Mouse (Mus musculus): ENCODE results near the gene C1d. TPM values are rescaled to one million over a fixed set of nuclear protein-coding genes. Genes with fewer than 3 reads are reported as not detected.
"Not testable (repeated sequence)": the region's sequence is repeated elsewhere in the genome, so short reads cannot be mapped to it uniquely, and the experiment has no call there.

Gene C1d
- polyA plus RNA-seq (2021), result 88.5 TPM

DNA sequence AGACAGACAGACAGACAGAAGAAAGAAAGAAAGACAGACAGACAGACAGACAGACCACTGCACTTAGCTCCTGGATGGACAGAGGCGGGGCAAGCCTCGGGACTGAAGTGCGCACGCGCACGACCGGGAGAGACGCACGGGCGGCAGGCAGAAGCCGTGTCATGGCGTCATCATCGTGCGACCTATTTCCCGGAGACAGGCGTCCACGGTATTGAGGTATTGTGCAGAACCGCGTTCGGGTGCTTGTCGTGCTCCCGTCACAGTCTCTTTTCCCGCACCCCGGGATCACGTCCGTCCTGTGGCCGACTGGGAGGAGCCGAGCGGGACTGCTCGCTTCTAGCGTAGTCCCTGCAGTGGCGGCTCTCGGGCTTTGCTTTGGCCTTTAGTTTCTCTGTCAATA lies at the start of gene C1d:
Gene C1d (plus strand): TSS at position 137 of the 400 bp plus-strand sequence.
- H3K27me3 ChIP-seq, result no peaks in the 10 kb centered on the region
- TF ChIP-seq CTCF (IDR thresholded peaks at IDR 0.05), result no peak
- in situ Hi-C loops (cut with MboI; ENCODE audit: low pct_unique_long_range_greater_than_20kb), result no loop called here
- ATAC-seq (peak; percentile 87), DNase-seq (ENCODE audit: low read depth, low spot score) (peak; percentile 68)
- ChIA-PET CTCF (no interaction called here), POLR2A (no interaction called here)

DNA sequence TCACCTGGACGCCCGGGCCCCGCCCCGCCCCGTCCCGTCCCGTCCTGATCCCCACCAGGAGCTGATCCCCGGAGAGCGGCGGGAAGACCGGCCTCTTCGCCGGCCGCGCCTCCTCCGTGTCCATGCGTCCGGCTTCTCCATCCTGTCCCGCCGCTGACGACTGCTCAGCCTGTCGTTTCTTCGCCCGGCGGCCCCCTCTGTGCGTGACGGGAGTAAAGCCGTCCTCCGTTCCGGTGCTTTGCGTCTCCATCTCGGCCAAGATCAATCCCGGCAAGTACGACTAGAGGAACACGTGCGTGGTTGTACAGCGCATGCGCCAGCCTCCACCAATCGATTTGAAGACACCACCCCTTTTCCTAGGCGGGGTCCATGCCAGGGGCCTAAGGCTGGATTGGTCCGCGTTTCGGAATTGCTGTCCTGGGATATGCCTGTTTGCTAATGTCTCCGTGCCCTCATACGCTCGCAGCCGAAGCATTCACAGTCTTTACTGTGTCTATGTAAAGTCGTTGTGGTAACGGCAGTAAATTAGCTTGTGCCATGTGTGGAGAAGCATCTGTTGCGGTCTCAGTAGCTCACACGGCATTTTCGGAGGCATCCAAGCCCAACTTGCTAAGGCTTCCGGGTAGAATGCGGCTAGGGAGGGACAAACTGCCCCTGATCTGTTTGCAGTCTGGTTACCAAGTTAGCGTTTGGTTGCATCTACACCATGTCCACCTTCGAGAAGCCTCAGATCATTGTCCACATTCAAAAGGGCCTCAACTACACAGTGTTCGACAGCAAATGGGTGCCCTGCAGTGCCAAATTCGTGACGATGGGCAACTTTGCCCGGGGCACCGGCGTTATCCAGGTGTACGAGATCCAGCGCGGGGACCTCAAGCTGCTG lies 45.9 kb upstream of the C1d start, which contains the start of gene Pno1:
Gene Pno1 (minus strand): TSS at position 311 of the 883 bp plus-strand sequence.
- DNase-seq (ENCODE audit: low read depth, low spot score) (peak; percentile 89), ATAC-seq (peak; percentile 96)
- H3K27me3 ChIP-seq, result no peaks in the 10 kb centered on the region
- TF ChIP-seq CTCF (IDR thresholded peaks at IDR 0.05), result no peak
- CTCF ChIA-PET, result interaction anchor here (1.0 kb wide), 1 partner anchor 11 kb away, joined by 3 read pairs; no protein-coding TSS in a partner anchor
- POLR2A ChIA-PET, result no interaction called here
- in situ Hi-C loops (cut with MboI; ENCODE audit: low pct_unique_long_range_greater_than_20kb), result loop anchor here (25.0 kb wide), 1 partner anchor 699 kb away; the partner anchor contains the start of gene Sec61g

DNA sequence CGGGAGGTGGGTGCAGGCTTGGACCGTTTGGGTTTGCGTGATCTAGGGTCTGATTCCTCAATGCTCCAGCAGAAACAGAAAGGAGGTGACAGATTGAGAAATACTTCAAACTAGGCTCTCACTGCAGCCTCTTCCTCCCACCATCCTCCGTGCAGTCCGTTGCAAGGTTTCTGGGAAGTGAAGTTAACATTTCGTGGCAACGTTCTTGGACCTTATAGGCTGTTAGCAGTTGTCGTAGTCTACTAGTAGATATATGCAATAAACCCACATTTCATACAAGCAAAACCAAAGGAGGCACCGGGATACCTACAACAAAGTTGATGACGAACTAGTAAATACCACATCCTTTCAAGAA lies 45.3 kb upstream of the C1d start:
- no peaks in the 10 kb centered on the region for H3K27me3 ChIP-seq
- no peak for TF ChIP-seq CTCF (IDR thresholded peaks at IDR 0.05)
- DNase-seq (ENCODE audit: low read depth, low spot score) (no peak), ATAC-seq (peak; percentile 6)
- ChIA-PET POLR2A (no interaction called here), CTCF (interaction anchor here (0.9 kb wide), 1 partner anchor 26 kb away, joined by 3 read pairs; no protein-coding TSS in a partner anchor)
- in situ Hi-C loops (cut with MboI; ENCODE audit: low pct_unique_long_range_greater_than_20kb), result loop anchor here (25.0 kb wide), 1 partner anchor 700 kb away; the partner anchor contains the start of gene Sec61g

DNA sequence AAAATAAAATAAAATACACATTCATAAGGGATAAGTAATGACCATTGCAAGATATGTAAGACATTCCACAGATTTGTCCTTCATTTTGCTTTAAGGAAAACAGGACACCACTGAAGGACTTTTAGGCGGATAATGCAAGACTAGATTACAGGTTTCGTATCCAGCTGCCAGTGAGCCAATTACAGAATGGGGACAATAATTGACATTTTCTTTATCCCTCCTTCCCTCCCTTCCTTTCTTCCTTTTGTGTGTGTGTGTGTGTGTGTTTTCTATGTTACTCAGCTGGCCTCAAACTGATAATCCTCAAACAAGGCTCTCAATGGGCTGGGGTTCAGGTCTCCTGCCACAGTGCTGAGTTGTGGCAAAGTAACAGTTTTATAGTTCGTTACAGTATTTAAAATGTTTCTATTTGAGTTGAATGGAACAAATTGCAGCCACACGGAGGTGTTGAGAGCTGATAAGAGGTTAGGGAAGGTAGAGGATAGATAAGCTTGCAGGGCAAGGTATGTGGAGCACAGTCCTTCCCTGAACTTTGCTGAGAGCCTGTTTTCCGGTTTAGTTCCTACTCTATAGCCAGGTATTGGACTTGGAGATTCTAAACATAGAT lies 44.4 kb upstream of the C1d start:
- no peak for DNase-seq (ENCODE audit: low read depth, low spot score)
- H3K27me3 ChIP-seq, result no peaks in the 10 kb centered on the region
- ChIA-PET POLR2A (no interaction called here), CTCF (interaction anchor here (0.9 to 1.1 kb wide), 2 partner anchors 9 to 25 kb away, joined by 3 read pairs; no protein-coding TSS in a partner anchor)
- TF ChIP-seq CTCF (IDR thresholded peaks at IDR 0.05), result no peak
- ATAC-seq, result no peak
- in situ Hi-C loops (cut with MboI; ENCODE audit: low pct_unique_long_range_greater_than_20kb), result loop anchor here (25.0 kb wide), 1 partner anchor 701 kb away; the partner anchor contains the start of gene Sec61g

DNA sequence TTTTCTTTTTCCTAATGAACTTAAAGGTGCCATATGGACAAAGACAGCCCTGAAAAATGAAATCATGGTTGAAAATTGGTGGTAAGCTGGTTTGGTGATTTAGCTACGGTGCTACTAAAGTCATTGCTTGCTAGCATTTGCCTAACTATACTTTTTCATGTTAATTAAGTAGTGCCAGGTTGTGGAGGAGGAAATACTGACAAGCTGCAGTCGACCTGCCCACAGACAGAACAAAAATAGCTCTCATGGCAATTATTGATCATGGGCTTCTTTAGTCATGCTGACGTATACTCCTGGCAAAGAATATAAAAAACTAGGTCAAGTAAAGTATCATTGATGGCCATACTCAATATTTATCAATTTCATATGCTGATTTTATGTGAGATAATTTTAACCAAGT lies 41.9 kb upstream of the C1d start:
- ATAC-seq (no peak), DNase-seq (ENCODE audit: low read depth, low spot score) (no peak)
- in situ Hi-C loops (cut with MboI; ENCODE audit: low pct_unique_long_range_greater_than_20kb), result loop anchor here (25.0 kb wide), 1 partner anchor 703 kb away; the partner anchor contains the start of gene Sec61g
- ChIA-PET POLR2A (interaction anchor here (0.6 kb wide), 1 partner anchor 681 kb away, joined by 3 read pairs; no protein-coding TSS in a partner anchor), CTCF (interaction anchor here (0.9 to 1.5 kb wide), 3 partner anchors 12 to 248 kb away, joined by 3 to 5 read pairs (median 4); no protein-coding TSS in a partner anchor)
- TF ChIP-seq CTCF (IDR thresholded peaks at IDR 0.05), result no peak
- H3K27me3 ChIP-seq, result no peaks in the 10 kb centered on the region

DNA sequence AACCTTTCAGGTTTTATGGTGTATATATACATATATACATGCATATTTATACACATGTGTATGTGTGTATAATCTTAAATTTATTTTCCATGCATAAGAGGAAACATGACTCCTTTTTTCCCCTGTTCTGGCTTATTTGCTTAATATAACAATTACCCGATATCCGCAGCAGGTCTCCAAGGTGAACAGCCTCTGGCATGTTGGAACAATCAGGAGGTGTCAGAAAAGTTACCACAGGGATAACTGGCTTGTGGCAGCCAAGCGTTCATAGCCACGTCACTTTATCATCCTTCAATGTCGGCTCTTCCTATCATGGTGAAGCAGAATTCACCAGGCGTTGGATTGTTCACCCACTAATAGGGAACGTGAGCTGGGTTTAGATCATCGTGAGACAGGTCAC lies 36.3 kb upstream of the C1d start:
- DNase-seq (ENCODE audit: low read depth, low spot score) (no peak), ATAC-seq (no peak)
- H3K27me3 ChIP-seq, result no peaks in the 10 kb centered on the region
- no peak for TF ChIP-seq CTCF (IDR thresholded peaks at IDR 0.05)
- POLR2A ChIA-PET, result no interaction called here
- in situ Hi-C loops (cut with MboI; ENCODE audit: low pct_unique_long_range_greater_than_20kb), result loop anchor here (10.0 to 25.0 kb wide), 2 partner anchors 246 to 709 kb away; partner anchors contain the start of gene Sec61g
- CTCF ChIA-PET, result no interaction called here

DNA sequence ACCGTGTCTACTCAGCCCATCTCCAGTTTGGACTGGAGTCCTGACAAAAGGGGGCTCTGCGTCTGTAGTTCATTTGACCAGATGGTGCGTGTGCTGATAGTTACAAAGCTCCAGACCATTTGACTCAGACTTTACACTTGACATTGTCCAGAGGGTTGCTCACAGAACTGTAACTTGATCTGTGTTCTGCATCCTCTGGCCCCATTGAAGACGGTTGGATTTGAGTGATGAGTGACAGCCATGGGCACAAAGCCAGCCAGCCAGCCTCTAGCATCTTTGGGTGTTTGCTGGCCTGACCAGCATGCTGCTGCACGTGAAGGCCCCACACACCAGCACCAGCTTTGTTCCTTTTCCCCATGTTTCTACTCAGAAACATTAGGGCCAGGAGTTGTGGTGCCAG lies 24.6 kb upstream of the C1d start:
- ChIA-PET POLR2A (no interaction called here), CTCF (no interaction called here)
- no peaks in the 10 kb centered on the region for H3K27me3 ChIP-seq
- DNase-seq (ENCODE audit: low read depth, low spot score) (no peak), ATAC-seq (no peak)
- in situ Hi-C loops (cut with MboI; ENCODE audit: low pct_unique_long_range_greater_than_20kb), result no loop called here
- no peak for TF ChIP-seq CTCF (IDR thresholded peaks at IDR 0.05)

DNA sequence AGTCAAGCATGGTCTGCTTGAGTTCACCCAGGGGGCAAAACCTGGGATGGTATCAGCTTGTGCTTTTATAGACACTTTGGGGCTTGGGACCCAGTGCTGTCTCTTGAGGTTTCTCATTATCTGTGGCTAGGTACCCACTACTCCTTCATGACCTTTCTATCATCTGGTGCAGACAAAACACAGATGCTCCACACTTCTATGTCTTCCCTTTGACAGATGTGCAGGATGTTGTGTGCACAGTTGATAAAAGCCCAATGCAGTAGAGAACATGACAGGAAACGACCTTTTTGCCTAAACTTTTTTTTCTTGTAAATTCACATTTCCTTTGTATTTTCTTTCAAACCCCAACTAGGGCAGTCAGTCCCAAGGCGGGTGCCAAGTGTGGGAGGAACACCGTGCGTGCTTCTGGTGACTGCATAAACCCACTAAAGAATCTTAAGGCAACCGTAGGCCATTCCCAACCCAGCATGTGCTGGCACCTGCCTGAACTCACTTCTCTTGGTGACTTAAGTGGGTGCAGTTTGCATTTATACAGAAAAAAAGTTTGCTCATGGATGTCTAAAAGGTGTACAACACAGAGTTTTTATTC lies 20.8 kb upstream of the C1d start:
- no peak for ATAC-seq
- no peak for DNase-seq (ENCODE audit: low read depth, low spot score)
- CTCF ChIA-PET, result interaction anchor here (1.1 kb wide), 1 partner anchor 8 kb away, joined by 3 read pairs; no protein-coding TSS in a partner anchor
- H3K27me3 ChIP-seq, result no peaks in the 10 kb centered on the region
- POLR2A ChIA-PET, result no interaction called here
- no peak for TF ChIP-seq CTCF (IDR thresholded peaks at IDR 0.05)
- in situ Hi-C loops (cut with MboI; ENCODE audit: low pct_unique_long_range_greater_than_20kb), result no loop called here

DNA sequence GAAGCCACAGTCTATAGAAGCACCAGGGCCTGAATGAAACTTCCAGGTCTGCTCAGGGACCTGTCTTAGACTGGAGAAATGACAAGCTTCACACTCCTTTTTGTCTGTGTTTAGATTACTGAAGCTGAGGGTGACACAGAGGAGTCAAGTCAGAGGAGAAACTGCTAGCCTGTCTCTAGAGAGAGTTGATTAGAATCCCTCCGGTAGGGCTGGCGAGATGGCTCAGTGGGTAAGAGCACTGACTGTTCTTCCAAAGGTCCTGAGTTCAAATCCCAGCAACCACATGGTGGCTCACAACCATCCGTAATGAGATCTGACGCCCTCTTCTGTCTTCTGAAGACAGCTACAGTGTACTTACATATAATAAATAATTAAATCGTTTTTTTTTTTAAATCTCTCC lies 18.8 kb upstream of the C1d start:
- H3K27me3 ChIP-seq; POLR2A ChIA-PET; ATAC-seq; DNase-seq (ENCODE audit: low read depth, low spot score); in situ Hi-C loops (cut with MboI; ENCODE audit: low pct_unique_long_range_greater_than_20kb): not testable (repeated sequence)
- CTCF ChIA-PET, result interaction anchor here (0.9 to 1.1 kb wide), 2 partner anchors 12 to 26 kb away, joined by 3 to 4 read pairs; no protein-coding TSS in a partner anchor

DNA sequence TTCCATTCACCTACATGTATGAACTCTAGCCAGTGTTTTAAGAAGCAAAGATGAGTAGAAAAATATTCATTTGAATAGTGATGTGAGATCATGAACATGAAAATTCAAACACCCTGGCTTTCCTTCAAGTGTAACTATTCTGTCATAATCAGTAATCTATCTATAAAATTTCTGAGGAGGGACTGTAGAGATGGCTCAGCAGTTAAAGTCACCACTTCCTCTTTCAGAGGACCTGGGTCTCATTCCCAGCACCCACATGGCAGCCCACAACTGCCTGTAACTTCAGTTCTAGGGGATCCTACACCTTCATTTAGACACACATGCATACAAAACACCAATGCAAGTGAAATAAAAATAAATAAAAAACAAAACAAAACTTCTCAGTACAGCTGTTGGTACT lies 8.7 kb upstream of the C1d start:
- in situ Hi-C loops (cut with MboI; ENCODE audit: low pct_unique_long_range_greater_than_20kb), result no loop called here
- ChIA-PET CTCF (no interaction called here), POLR2A (no interaction called here)
- DNase-seq (ENCODE audit: low read depth, low spot score), result no peak
- TF ChIP-seq CTCF (IDR thresholded peaks at IDR 0.05), result no peak
- ATAC-seq, result no peak
- peaks cover 8% of the 10 kb centered on the region for H3K27me3 ChIP-seq

All from Patski (cell line).